Mouse (Mus musculus) lung, adult 2 months (tissue): ENCODE data around the gene Dennd2a. TPM values are rescaled to one million over a fixed set of nuclear protein-coding genes. Genes with fewer than 3 reads are reported as not detected.
A peak's percentile ranks its signal among the peaks of the same experiment; 100 is the strongest.
"Not testable (repeated sequence)": the region's sequence is repeated elsewhere in the genome, so short reads cannot be mapped to it uniquely, and the experiment has no call there.

Experiments
- DNase-seq: peaks from one replicate; pipeline ENCODE4 v3.0.0; 2022
- H3K4me1 ChIP-seq: fragments of 200-500 bp; 2 replicates; pipeline ENCODE4 v1.6.1; 2011; ENCODE audit warnings: low read length; ENCODE audit not compliant: control insufficient read depth, insufficient read depth
- H3K4me3 ChIP-seq: fragments of 200-500 bp; replicated peaks from 2 replicates; pipeline ENCODE3; 2011; ENCODE audit warnings: low read depth, mild to moderate bottlenecking, control low read depth, low read length; ENCODE audit errors: extremely low read depth
- CTCF ChIP-seq: fragments of 200-500 bp; IDR thresholded peaks from 2 replicates; pipeline ENCODE4 v1.5.1; 2011; ENCODE audit warnings: mild to moderate bottlenecking, low read length, control low read depth; ENCODE audit not compliant: insufficient read depth
- POLR2A ChIP-seq: fragments of 200-500 bp; IDR thresholded peaks from 2 replicates; pipeline ENCODE4 v1.6.1; 2011; ENCODE audit warnings: low read depth, mild to moderate bottlenecking, control low read depth, low read length, borderline replicate concordance; ENCODE audit errors: extremely low read depth
- WGBS: fragments of 180-500 bp; shearing (Covaris S2); methylation state at CpG from one replicate; pipeline ENCODE4 v1.1.7; 2018; 5-methylcytosine and 5-hydroxymethylcytosine counted together
- polyA plus RNA-seq: library from polyadenylated mRNA; depleted of rRNA; stranded (reverse); fragments of >200 nt; gene quantifications from 2 replicates; pipeline ENCODE4 v1.2.3, GENCODE M21; 2012

Gene Dennd2a
- polyA plus RNA-seq, 1 experiment, result 22.9 TPM

DNA sequence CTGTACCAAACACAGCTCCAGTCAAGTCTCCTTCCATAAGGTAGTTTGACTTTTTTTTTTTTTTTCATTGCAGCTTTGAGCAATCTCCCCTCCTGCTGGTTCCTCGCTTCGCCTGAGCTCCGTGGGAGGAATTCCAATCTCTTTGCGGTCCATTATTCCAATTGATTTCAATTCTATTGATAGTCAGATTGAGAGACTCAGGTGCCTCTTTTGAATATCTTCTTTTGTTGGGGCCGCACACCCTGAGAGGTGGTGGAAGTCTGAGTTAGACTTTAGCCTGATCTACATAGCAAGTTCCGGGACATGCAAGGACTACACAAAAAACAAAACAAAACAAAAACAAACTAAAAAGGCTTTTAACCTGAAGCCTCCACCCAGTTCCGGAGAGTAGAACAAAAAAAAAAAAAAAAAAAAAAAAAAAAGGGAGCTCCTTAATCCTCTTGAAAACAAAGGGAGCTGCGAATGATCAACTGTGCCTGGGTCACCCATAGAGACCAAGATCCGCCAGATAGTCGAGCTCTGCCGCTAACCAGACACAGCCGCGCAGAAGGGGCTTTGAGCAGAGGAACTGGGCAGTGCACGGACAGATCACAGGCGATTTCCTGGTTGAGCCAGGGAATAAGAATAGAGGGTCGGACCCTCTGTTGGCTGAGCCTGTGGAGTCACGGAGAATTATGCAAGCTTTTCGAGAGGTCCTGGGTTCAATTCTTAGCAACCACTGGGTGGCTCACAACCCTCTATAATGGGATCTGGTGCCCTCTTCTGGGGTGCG, 111.7 kb downstream of the Dennd2a start:
- Histone ChIP-seq H3K4me3 (no peak overlapping the region), H3K4me1 (no peaks in the 10 kb centered on the region)
- no peak for TF ChIP-seq POLR2A
- no peak for TF ChIP-seq CTCF
- WGBS, result 23% methylated on average over 19 of the region's 19 CpGs
- DNase-seq, result peak; percentile 6

DNA sequence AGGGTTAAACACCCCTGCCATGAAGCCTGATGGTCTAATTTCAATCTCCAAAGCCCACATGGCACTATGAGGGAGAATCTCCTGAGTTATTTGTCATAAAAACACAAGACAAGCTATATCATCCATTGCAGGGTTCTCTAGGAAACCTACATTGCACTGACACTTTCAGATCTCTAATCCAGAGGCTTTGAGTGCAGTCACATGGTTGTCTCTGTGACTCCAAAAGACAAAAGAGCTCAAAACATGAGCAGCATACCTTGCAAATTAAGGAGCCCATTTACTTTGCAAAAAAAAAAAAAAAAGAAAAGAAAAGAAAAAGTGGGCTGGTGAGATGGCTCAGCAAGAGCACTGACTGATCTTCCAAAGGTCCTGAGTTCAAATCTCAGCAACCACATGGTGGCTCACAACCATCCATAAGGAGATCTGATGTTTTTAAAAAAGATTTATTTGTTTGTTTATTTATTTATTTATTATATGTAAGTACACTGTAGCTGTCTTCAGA, 114.8 kb downstream of the Dennd2a start:
- TF ChIP-seq CTCF (no peak), POLR2A (no peak)
- DNase-seq, result no peak
- H3K4me1 ChIP-seq, result no peaks in the 10 kb centered on the region
- H3K4me3 ChIP-seq, result no peak overlapping the region

- TF ChIP-seq CTCF (no peak), POLR2A (no peak)
- Histone ChIP-seq H3K4me3 (no peak overlapping the region), H3K4me1 (no peaks in the 10 kb centered on the region)
- DNase-seq, result no peak
Measured at GRCm38 (mm10) chr6:39440207-39440606, 117.5 kb downstream of the Dennd2a start.

DNA sequence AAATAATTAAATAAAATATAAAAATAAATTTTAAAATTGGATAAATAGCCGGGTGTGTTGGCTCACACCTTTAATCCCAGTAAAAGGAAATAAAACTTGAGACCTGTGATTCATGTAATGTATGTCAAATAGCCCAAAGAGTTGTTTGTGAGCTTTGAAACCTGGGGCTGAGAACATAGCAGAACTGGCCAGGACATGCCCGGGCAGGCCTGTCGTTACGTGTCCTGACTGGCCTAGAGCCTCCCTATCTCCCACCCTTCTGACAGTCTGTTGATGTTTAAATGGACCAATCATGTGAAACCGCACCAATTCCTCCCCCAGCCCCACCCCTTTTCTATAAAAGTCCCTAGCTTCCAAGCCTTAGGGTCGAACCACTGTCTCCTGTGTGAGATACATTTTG, 120.1 kb downstream of the Dennd2a start:
- not testable (repeated sequence) for H3K4me3 ChIP-seq, DNase-seq, H3K4me1 ChIP-seq
- WGBS, result 87% methylated on average over 6 of the region's 6 CpGs

- WGBS, result 86% methylated on average over 5 of the region's 5 CpGs
Measured at GRCm38 (mm10) chr6:39435875-39436274, 121.8 kb downstream of the Dennd2a start.

GRCm38 (mm10) chr6:39434886-39435492, 122.7 kb downstream of the Dennd2a start:
- TF ChIP-seq CTCF (no peak), POLR2A (no peak)
- no peak for DNase-seq
- no peaks in the 10 kb centered on the region for H3K4me1 ChIP-seq
- H3K4me3 ChIP-seq, result no peak overlapping the region
- WGBS, result 65% methylated on average over 2 of the region's 2 CpGs

More at GRCm38 (mm10) chr6:39435875-39436274, 121.8 kb downstream of the Dennd2a start:
- H3K4me3 ChIP-seq, result no peak overlapping the region
- no peaks in the 10 kb centered on the region for H3K4me1 ChIP-seq
- no peak for DNase-seq
- TF ChIP-seq POLR2A (no peak), CTCF (no peak)

- WGBS, result 77% methylated on average over 2 of the region's 2 CpGs
- no peaks in the 10 kb centered on the region for H3K4me1 ChIP-seq
- TF ChIP-seq POLR2A (no peak), CTCF (no peak)
- no peak overlapping the region for H3K4me3 ChIP-seq
- DNase-seq, result no peak
Measured at GRCm38 (mm10) chr6:39434111-39434885, 123.4 kb downstream of the Dennd2a start.

GRCm38 (mm10) chr6:39433701-39434100, 124.0 kb downstream of the Dennd2a start:
- Histone ChIP-seq H3K4me3 (no peak overlapping the region), H3K4me1 (no peaks in the 10 kb centered on the region)
- DNase-seq, result no peak
- TF ChIP-seq CTCF (no peak), POLR2A (no peak)

DNA sequence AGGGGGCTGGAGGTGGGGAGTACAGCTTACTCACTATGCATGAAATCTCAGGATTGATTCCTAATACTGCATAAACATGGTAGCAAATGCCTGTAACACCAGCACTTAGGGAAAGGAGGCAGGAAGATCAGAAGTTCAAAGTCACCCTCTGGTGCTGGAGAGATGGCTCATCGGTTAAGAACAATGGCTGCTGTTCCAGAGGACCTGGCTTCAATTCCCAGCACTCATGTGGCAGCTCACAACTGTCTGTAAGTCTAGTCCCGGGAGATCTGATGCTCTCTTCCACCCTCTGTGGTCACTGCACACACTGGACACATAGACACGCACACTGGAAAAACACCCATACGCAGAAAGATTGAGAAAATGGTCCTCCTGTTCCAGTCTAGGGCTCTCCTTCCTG, 124.5 kb downstream of the Dennd2a start:
- WGBS, result 65% methylated on average over 4 of the region's 4 CpGs
- no peak for TF ChIP-seq POLR2A
- no peak for TF ChIP-seq CTCF
- Histone ChIP-seq H3K4me3 (no peak overlapping the region), H3K4me1 (no peaks in the 10 kb centered on the region)
- no peak for DNase-seq

DNA sequence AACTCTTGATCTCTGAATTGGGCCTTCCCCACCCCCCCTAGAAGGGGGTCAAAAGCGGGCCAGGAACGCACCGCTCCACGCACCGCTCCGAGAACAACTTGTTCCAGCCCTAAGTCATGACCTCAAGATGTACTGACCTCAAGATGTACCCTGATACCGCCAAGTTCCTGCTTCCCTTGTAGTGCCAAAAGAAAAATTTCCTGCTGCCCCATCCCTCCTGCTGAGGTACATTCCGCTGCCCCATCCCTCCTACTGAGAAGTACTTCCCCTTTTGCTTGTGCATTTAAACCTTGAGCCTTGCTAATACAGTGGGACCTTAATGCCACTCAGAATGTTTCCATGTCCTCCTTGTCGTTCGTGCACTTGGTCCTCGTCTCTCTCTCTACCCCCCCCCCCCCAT, 126.9 kb downstream of the Dennd2a start:
- TF ChIP-seq POLR2A (no peak), CTCF (no peak)
- no peak for DNase-seq
- 60% methylated on average over 11 of the region's 11 CpGs for WGBS
- Histone ChIP-seq H3K4me1 (no peaks in the 10 kb centered on the region), H3K4me3 (no peak overlapping the region)
